Mouse (Mus musculus): ENCODE results near the gene Muc4. TPM values are rescaled to one million over a fixed set of nuclear protein-coding genes. Genes with fewer than 3 reads are reported as not detected.

The Muc4 gene
- polyA plus RNA-seq, 1 experiment from 2014 or later = not detected

DNA sequence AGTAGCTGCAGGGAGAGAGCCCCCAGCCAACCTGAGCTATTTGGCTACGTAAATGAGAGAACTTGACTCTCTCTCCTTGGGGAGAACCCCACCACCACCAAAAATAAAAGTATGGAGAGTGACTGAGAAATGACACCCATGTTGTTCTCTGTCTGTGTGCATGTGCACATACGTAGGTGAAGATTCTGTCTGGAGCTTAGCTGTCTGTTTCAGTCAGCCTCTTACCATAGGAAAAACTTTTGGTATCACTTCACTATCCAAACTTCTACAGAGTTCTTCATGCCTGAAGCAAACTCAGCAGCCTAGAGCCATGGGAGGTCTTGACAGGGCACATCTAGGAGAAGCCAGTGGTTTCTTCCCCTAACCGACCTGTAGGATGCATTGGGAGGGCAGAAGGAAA is 2.5 kb upstream of the Muc4 start:
- no peak for ATAC-seq (replicated peaks)

DNA sequence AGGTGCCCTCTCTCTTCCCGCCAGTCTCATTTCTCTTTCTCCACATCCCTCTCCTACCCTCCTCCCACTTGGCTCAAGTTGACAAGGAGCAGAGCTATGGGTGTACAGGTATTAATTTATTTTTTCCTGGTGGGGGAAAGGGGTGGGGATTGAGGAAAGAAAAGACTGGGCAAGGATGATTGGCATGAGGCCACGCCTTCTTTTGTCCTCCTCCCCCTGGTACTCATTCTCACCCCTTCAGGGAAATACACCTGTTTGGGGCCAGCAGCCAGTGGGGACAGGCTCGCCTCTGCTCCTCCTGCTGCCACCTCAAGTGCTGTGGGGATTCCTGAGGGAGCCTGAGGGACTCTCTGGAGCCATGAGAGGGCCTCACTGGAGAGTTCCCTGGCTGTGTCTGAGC is 336 bp downstream of the Muc4 start:
- WGBS = 52% methylated on average over 3 of the region's 3 CpGs
- Histone ChIP-seq H3K9me3 (no peaks in the 10 kb centered on the region), H3K4me1 (no peaks in the 10 kb centered on the region), H3K27ac (replicated peaks) (no peak overlapping the region), H3K27me3 (no peaks in the 10 kb centered on the region), H3K36me3 (no peaks in the 10 kb centered on the region), H3K9ac (replicated peaks) (no peak overlapping the region), H3K4me2 (replicated peaks) (no peak overlapping the region), H3K4me3 (no peak overlapping the region)
- ATAC-seq (replicated peaks) = no peak

More for the DNA sequence above, 2.5 kb upstream of the Muc4 start:
- no peak overlapping the region for H3K9ac ChIP-seq (replicated peaks)
- H3K36me3 ChIP-seq = no peaks in the 10 kb centered on the region
- 87% methylated on average over 3 of the region's 3 CpGs for WGBS
- H3K4me3 ChIP-seq = no peak overlapping the region
- no peaks in the 10 kb centered on the region for H3K4me1 ChIP-seq
- no peaks in the 10 kb centered on the region for H3K27me3 ChIP-seq
- H3K4me2 ChIP-seq (replicated peaks) = no peak overlapping the region
- no peaks in the 10 kb centered on the region for H3K9me3 ChIP-seq
- no peak overlapping the region for H3K27ac ChIP-seq (replicated peaks)

DNA sequence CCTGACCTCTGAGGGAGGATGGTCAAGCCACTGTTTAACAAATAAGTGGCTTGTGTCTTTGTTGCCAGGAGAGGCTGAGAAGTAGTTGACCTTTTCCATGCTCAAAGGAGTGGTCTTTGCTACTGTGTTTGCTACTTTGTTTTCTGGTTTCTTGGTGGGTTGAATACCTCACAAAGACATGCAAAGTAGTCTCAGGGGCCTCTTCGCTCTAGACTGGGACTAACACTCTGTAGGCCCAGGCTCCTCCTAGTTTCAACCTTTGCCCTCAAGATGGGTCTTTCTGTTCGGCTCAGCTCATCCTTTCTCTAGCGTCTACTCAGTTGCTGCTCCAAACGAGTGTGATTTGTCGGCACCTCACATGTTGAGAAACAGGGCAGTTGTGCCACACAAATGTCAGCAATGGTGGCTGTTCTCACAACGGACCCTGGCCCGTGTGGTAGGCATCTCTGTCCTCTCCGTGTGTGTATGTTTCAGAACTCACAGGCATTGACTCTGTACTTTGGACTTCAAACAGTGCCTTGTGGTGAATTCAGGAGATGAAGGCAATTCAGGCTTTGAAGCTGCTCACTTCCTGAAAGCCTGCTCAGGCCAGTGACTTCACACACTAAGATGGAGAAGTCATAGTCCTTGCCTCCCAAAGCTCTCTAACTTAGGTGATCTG is 4.4 kb downstream of the Muc4 start:
- no peaks in the 10 kb centered on the region for H3K9me3 ChIP-seq
- no peak overlapping the region for H3K9ac ChIP-seq (replicated peaks)
- H3K4me3 ChIP-seq = no peak overlapping the region
- H3K4me2 ChIP-seq (replicated peaks) = no peak overlapping the region
- no peaks in the 10 kb centered on the region for H3K4me1 ChIP-seq
- WGBS = 81% methylated on average over 8 of the region's 8 CpGs
- no peaks in the 10 kb centered on the region for H3K36me3 ChIP-seq
- ATAC-seq (replicated peaks) = no peak
- no peak overlapping the region for H3K27ac ChIP-seq (replicated peaks)
- no peaks in the 10 kb centered on the region for H3K27me3 ChIP-seq

DNA sequence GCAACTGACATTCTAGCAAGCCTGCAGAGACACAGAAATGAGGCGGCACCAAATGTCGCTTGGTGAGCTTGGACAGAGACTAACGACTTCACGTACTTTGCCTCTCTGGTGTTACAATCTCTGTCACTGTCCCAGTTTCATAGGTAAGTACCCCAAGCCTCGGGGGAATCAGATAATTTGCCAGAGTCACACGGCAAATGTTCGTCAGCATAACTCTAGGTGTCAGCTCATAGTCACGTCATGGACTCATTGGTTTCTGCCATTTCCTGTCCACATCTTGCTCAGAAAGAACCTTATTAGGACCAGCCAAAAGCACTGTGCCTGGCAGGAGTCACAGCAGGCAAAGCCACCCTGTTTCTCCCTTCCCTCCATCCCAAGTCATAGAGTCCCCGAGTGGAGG is 5.7 kb downstream of the Muc4 start:
- Histone ChIP-seq H3K27ac (replicated peaks) (no peak overlapping the region), H3K27me3 (no peaks in the 10 kb centered on the region), H3K4me1 (no peaks in the 10 kb centered on the region), H3K4me3 (no peak overlapping the region), H3K4me2 (replicated peaks) (no peak overlapping the region), H3K9me3 (no peaks in the 10 kb centered on the region), H3K9ac (replicated peaks) (no peak overlapping the region), H3K36me3 (no peaks in the 10 kb centered on the region)
- WGBS = 85% methylated on average over 9 of the region's 9 CpGs
- no peak for ATAC-seq (replicated peaks)

GRCm38 (mm10) chr16:32742712-32743111 is 7.0 kb downstream of the Muc4 start:
- H3K27me3 ChIP-seq = no peaks in the 10 kb centered on the region
- no peaks in the 10 kb centered on the region for H3K4me1 ChIP-seq
- no peak for ATAC-seq (replicated peaks)
- H3K36me3 ChIP-seq = no peaks in the 10 kb centered on the region
- WGBS = 92% methylated on average over 2 of the region's 2 CpGs
- H3K9me3 ChIP-seq = no peaks in the 10 kb centered on the region
- no peak overlapping the region for H3K4me3 ChIP-seq
- no peak overlapping the region for H3K4me2 ChIP-seq (replicated peaks)
- no peak overlapping the region for H3K9ac ChIP-seq (replicated peaks)
- H3K27ac ChIP-seq (replicated peaks) = no peak overlapping the region

- no peaks in the 10 kb centered on the region for H3K9me3 ChIP-seq
- no peak overlapping the region for H3K4me3 ChIP-seq
- no peaks in the 10 kb centered on the region for H3K4me1 ChIP-seq
- no peak for ATAC-seq (replicated peaks)
- H3K36me3 ChIP-seq = no peaks in the 10 kb centered on the region
- H3K27ac ChIP-seq (replicated peaks) = no peak overlapping the region
- no peaks in the 10 kb centered on the region for H3K27me3 ChIP-seq
- H3K4me2 ChIP-seq (replicated peaks) = no peak overlapping the region
- 82% methylated on average over 6 of the region's 6 CpGs for WGBS
- no peak overlapping the region for H3K9ac ChIP-seq (replicated peaks)
Measured at GRCm38 (mm10) chr16:32745852-32746251, 10.2 kb downstream of the Muc4 start.

DNA sequence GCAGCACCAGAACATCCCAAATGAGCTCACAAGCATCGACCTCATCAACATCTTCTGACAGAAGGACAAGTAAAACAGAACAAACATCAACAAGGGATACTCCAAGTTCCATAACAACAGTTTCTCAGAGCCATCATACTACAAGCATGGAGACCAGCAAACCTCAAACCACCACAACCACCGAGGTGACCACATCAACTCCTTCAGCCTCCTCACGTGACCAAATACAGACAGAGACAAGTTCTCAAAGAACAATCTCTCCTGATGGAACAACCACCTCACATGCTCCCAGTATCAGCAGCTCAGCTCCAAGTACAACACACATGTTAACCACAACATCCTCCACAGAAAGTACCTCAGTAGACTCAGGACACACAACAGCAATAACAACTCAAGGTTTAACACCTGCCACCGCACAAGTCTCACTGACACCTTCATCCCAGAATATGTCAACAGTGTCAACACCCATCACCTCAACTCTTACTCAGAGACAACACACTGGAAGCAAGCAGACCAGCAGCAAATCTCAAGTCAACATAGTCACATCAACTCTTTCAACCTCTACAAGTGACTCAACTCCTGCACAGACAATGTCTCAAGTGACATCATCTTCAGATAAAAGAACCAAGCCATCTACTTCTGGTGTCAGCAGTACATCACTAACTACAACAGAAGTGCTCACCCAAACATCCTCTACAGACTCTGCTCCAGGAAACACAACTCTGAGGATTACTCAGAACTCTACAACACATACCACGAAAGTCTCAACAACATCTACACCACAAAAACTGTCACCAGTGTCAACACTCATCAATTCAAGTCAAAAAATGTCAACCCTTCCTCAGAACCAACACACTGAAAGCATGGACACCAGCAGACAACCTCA is 14.8 kb downstream of the Muc4 start:
- Histone ChIP-seq H3K9ac (replicated peaks) (no peak overlapping the region), H3K27ac (replicated peaks) (no peak overlapping the region), H3K4me1 (no peaks in the 10 kb centered on the region), H3K9me3 (no peaks in the 10 kb centered on the region), H3K4me3 (no peak overlapping the region), H3K36me3 (no peaks in the 10 kb centered on the region), H3K4me2 (replicated peaks) (no peak overlapping the region), H3K27me3 (no peaks in the 10 kb centered on the region)
- ATAC-seq (replicated peaks) = no peak
- WGBS = 86% methylated on average over 5 of the region's 5 CpGs

DNA sequence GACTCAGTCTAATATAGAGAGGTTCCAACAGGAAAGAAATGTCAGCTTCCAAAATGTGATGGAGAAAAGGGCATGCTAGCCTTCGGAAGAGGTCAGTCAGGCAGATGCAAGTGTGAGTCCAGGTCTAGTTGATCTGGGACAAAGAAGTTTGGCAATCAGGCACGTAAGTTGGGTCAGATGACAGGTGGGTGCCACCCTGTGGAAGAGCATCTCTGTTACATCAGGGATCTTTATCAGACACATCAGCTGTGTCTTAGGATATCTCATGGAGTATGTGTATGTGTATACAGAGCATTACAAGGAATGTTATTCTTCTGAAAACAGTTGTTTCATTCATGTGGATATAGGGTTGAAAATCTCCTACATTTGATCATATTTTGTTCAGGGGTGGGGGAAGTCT is 28.9 kb downstream of the Muc4 start:
- Histone ChIP-seq H3K4me3 (no peak overlapping the region), H3K27me3 (no peaks in the 10 kb centered on the region), H3K36me3 (no peaks in the 10 kb centered on the region), H3K4me2 (replicated peaks) (no peak overlapping the region), H3K9me3 (no peaks in the 10 kb centered on the region), H3K27ac (replicated peaks) (no peak overlapping the region), H3K4me1 (no peaks in the 10 kb centered on the region), H3K9ac (replicated peaks) (no peak overlapping the region)
- no peak for ATAC-seq (replicated peaks)
- WGBS = 87% methylated on average over 2 of the region's 2 CpGs

DNA sequence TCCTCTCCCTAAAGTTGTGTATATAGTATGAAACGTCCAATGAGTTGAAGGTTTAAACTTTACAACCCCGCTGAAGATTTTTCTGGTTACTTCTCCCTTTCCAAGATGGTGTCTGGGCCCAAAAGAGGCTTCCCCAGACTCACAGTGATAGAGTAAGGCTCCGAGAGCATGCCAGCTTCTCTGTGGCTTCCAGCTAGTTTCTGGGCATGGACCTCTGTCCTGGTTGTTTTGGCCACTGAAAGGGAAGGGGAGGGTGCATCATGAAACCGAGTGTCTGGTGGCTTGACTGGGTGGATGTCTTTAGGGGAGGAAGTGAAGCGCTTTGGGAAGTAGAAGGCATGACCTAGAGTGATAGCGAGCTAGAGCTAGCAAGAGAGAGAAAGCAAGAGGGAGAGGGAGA is 29.3 kb downstream of the Muc4 start:
- Histone ChIP-seq H3K27ac (replicated peaks) (no peak overlapping the region), H3K27me3 (no peaks in the 10 kb centered on the region), H3K4me2 (replicated peaks) (no peak overlapping the region), H3K9ac (replicated peaks) (no peak overlapping the region), H3K9me3 (no peaks in the 10 kb centered on the region), H3K4me1 (no peaks in the 10 kb centered on the region), H3K4me3 (no peak overlapping the region), H3K36me3 (no peaks in the 10 kb centered on the region)
- 77% methylated on average over 6 of the region's 6 CpGs for WGBS
- no peak for ATAC-seq (replicated peaks)

- Histone ChIP-seq H3K4me1 (no peaks in the 10 kb centered on the region), H3K36me3 (no peaks in the 10 kb centered on the region), H3K9ac (replicated peaks) (no peak overlapping the region), H3K4me3 (no peak overlapping the region), H3K27ac (replicated peaks) (no peak overlapping the region), H3K27me3 (no peaks in the 10 kb centered on the region), H3K9me3 (no peaks in the 10 kb centered on the region), H3K4me2 (replicated peaks) (no peak overlapping the region)
- WGBS = 94% methylated on average over 7 of the region's 7 CpGs
- no peak for ATAC-seq (replicated peaks)
Measured at GRCm38 (mm10) chr16:32766904-32767303, 31.2 kb downstream of the Muc4 start.

DNA sequence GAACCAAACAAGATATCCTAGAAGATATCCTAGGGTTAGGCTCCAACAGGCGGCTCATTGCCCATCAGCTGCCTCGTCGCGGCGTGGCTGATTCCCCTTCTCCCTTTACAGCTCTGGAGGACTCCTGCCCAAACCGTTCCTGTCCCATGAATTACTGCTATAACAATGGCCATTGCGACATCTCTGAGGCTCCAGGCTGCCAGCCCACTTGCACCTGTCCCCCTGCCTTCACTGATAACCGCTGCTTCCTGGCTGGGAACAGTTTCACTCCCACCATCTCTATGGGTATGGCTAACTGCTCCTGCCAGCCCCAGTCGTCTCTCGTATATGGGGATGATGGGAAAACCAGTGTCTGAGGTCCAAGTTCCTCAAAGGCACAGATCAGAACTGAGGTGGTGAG is 41.0 kb downstream of the Muc4 start:
- no peaks in the 10 kb centered on the region for H3K4me1 ChIP-seq
- WGBS = 84% methylated on average over 10 of the region's 10 CpGs
- no peak overlapping the region for H3K27ac ChIP-seq (replicated peaks)
- H3K9ac ChIP-seq (replicated peaks) = no peak overlapping the region
- H3K36me3 ChIP-seq = no peaks in the 10 kb centered on the region
- no peaks in the 10 kb centered on the region for H3K27me3 ChIP-seq
- H3K4me3 ChIP-seq = no peak overlapping the region
- ATAC-seq (replicated peaks) = no peak
- H3K4me2 ChIP-seq (replicated peaks) = no peak overlapping the region
- H3K9me3 ChIP-seq = no peaks in the 10 kb centered on the region

DNA sequence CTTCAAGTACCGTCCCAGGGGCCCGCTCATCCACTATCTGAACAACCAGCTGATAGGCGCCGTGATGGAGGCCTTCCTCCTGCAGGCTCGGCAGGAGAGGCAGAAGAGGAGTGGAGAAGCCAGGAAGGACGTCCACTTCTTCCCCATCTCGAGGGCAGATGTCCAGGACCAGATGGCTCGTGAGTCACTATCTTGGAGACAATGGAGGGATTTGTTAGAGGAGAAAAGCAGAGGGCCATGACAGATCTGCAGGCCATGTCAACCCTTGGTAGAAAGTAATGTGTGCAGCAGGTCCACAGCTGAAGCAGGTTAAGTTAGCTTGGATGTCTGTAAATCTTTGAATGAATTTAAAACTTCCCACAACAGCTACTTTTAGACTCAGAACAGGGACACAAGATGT is 43.3 kb downstream of the Muc4 start:
- 68% methylated on average over 8 of the region's 8 CpGs for WGBS
- Histone ChIP-seq H3K9me3 (no peaks in the 10 kb centered on the region), H3K27ac (replicated peaks) (no peak overlapping the region), H3K36me3 (no peaks in the 10 kb centered on the region), H3K4me2 (replicated peaks) (no peak overlapping the region), H3K4me3 (no peak overlapping the region), H3K27me3 (no peaks in the 10 kb centered on the region), H3K9ac (replicated peaks) (no peak overlapping the region), H3K4me1 (peaks cover 6% of the 10 kb centered on the region; the same call in 1 of the 2 replicates)
- ATAC-seq (replicated peaks) = no peak

All from forebrain, embryonic 15.5 days (tissue).